Mouse (Mus musculus) kidney, adult 11 months (tissue): ENCODE measurements around the gene Olfml2a.
A peak's percentile ranks its signal among the peaks of the same experiment; 100 is the strongest.

Experiments
- DNase-seq: peaks from one replicate; pipeline ENCODE4 v3.0.0; 2022

Olfml2a gene

DNA sequence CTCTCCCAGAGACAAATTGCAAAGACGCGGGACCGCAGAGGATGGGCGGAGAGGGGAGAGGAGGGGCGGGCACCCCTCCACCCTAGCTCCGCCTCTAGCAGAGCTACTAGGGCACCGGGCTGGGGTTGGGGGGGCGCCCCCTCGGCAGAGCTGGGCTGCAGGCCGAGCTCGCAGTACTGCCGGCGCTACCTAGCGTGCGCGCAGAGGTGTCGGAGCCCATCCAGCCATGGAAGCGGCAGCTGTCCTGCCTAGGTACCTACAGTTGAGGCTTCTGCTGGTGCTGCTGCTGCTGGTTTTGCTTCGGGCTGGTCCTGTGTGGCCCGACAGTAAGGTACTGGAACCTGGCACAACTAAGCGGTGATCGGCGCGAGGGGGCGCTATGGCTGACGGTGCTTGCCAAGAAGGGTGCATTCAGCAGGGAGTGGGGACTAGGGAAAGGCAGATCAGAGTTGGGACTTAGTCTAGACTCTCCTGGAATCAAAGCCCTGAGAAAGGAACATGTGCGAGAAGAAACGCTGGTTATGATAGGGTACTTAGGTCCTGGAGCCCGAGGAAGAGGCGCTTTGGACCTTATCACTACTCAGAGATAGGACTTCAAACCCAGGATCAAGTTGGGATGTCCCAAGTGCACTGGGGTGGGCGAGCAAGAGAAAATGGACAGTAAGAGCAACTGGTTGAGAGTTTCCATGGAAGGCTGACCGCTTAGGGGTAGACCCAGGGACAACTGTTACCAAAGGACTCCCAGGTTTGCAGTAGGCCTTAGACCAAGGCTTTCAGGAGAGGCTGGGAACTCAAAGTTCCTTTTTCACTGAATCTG is at the start of gene Olfml2a:
Gene Olfml2a (plus strand): TSS at position 128 of the 817 bp plus-strand sequence.
- peak; percentile 65 for DNase-seq

DNA sequence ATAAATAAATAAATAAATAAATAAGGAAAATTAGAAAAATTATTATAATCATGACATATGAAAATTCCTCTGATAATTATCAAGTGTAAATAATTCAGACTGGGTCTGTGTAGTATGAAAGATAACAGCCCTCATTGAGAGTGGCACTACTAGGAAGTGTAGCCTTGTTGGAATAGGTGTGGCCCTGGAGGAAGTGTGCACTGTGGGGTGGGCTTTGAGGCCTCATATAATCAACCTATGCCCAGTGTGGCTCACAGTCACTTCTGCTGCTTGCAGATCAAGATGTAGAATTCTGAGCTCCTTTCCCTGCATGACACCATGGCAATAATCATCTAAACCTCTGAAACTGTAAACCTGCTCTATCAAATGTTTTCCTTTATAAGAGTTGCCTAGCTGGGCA is 28.9 kb upstream of the Olfml2a start:
- no peak for DNase-seq

DNA sequence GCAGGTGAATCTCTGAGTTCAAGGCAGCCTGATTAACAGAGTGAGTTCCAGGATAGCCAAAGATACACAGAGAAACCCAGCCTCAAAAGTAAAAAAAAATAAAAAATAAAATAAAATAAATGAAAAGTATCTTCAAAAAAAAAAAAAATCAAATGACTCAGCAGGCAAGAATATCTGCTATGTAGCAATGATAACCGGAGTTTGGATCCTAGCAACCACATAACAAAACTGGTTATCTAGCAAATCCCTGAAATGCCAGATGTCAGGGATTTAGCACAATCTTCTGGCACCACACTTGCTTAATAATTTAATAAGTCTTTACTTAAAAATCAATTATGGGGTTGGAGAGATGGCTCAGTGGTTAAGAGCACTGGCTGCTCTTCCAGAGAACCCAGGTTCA is 27.5 kb upstream of the Olfml2a start:
- no peak for DNase-seq

DNA sequence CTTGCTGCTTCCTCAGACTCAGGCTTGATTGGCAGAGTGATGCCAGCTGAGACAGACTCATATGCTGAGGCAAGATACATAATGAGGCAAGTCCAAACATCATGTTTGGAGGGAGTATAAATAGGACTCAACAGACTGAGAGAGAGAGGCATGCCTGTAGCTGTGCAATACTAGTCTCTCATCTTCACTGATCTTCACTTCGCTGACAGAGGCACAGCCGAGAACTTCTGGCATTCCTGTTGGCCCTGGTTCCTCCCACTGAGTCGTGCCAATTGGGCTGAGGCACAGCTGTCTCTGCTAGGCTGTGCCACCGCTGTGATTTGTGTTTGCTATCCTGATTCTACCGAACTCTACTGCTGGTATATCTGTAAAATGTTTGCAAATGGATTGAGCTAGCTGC is 25.7 kb upstream of the Olfml2a start:
- no peak for DNase-seq

DNA sequence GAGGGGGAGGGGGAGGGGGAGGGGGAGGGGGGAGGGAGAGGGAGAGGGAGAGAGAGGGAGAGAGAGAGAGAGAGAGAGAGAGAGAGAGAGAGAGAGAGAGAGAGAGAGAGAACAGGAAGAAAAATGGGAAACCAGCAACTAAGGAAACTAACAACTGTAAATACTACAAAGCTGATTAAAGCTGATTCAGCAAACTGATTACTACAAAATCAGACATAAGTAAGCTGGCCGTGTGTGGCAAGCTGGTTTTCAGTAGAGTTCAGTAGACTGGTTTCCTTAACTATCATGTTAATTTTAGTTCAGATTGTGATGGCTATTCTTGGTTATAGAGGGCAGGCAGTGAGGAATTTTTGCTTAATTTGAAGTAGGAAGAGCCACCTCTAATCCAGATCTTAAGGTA is 23.2 kb upstream of the Olfml2a start:
- no peak for DNase-seq

DNA sequence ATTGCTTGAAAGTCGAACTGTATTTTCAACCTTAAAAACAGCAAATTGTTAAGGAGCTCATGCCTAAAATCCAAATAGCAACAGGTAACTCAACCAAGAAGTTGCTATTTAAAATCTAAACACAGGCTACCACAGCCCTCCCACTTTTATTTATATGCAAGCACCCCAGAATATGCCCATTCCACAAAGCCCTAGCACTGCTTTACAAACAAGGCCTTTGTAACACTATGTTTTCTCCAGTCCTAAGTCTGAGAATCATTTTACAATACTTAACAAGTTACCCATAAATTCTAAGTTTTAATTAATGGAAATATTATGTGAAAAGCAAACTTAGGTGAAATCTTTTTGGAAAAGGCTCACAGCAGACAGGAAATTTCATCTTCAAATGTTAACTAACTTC is 17.3 kb upstream of the Olfml2a start:
- no peak for DNase-seq

DNA sequence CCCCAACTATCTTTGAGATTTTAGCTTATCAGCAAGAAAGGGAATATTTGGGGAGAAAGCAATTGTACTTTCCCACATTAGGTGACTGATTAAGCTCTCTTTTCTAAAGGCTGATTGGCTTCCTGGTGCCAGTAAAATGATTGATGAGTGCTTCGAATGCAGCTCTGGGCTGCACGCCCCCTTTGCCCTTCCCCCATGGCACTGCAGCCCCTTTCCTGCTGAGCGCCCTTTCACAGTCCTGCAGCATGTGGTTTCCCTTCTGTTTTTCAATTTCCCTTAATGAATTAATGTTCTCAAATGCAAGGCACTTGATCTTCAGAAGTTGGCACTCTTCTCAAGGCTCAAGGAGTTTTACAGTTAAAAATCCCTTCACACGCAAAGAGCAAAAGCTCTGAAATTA is 16.8 kb upstream of the Olfml2a start:
- DNase-seq = no peak

DNA sequence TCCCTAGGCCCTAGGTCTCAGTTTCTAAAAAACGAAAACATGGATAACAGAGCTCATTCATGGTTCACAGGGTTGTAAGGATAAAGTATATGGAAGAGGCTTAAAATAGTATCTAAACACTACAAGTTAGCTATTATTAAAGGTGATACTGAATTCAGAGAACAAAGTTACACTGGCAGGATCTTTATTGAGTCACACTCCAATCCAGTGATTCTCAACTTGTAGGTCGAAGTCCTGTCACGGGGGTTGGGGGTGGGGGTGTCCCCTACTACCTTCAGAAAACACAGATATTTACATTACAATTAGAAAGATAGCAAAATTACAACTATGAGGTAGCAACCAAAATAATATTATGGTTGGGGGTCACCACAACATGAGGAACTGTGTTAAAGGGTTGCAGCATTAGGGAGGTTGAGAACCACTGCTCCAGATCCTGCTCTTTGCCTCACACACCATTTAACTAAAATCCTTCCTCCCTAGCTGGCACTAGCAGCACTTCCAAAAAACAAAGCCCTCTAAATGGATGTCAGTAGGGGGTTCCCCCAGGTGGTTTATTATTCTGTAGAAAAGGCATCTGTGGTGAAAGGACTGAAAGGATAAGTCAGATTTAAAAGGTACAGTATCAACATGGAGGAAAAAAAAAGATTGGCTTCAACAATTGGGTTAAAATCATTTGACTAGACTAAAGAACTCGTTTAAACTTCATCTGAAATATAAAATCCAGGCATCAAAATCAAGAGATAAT is 14.7 kb upstream of the Olfml2a start:
- DNase-seq = no peak

DNA sequence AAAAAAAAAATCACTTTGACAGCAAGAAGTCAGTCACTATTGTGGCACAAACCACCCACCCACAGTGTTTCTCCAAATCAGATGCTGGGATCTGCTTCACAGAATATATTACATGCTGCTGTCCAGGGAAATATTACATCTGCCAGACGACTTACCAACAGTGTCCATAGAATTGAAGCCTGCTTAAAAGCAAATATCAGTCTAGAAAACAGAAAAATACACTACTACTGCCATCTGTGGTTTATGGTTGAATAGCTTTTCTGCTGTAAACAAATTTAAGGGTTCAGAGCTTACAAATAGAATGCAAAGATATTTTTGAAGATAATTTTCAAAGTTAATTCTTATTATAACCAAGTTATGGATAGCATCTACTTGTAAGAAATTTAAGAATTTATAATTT is 10.4 kb upstream of the Olfml2a start:
- no peak for DNase-seq

DNA sequence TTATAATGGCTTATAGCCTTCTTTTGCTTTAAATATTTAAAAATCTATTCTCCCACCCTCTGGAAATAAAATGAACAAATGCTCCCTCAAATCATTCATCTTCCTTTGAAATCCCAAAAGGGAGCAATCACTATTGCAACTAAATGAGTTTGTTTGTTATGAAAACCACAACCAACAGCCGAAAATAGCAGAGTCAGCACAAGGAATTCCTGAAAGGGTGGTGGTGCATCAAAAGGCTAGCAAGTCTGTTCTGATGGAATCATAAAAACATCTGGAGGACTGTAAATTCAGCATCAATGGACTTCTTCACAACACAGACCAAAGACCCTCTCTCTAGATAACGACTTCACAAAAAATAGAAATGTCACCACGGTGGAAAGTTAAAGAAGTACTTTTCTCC is 8.3 kb upstream of the Olfml2a start:
- DNase-seq = no peak

DNA sequence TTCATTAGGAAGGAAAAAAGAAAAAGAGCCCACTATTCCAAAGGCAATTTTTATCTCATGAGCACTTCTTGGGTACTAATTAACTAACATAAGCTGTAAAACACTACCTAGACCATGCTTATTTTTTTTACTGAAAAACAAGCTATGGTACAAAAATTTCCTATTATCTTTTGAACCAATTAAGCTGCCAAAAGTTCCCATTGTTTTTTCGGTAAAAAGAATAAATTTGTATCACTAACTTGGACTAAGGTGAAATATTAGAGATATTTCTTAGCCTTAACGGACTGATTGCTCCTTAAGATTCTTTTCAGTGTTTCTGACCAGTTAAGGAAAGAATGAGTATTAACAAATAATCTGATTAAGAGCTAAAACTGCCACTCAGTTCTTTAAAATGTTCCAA is 7.9 kb upstream of the Olfml2a start:
- no peak for DNase-seq

DNA sequence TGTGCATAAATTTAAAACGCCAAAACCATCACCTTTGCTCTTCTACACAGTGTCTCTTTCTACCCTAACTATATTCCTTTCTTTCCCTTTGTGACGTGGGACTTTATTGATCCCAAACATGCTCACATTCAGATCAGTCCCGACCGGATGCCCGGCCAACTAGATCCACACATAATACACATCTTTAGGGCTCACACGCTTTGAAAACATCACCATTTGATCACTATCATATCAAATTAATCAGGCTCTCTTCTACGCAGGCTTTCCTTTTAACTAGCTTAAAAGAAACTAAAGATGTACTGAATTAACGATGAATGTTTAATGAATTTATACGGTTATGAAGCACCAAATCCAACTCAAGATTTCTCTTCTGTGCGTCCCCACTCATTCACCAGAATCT is 7.2 kb upstream of the Olfml2a start:
- no peak for DNase-seq

DNA sequence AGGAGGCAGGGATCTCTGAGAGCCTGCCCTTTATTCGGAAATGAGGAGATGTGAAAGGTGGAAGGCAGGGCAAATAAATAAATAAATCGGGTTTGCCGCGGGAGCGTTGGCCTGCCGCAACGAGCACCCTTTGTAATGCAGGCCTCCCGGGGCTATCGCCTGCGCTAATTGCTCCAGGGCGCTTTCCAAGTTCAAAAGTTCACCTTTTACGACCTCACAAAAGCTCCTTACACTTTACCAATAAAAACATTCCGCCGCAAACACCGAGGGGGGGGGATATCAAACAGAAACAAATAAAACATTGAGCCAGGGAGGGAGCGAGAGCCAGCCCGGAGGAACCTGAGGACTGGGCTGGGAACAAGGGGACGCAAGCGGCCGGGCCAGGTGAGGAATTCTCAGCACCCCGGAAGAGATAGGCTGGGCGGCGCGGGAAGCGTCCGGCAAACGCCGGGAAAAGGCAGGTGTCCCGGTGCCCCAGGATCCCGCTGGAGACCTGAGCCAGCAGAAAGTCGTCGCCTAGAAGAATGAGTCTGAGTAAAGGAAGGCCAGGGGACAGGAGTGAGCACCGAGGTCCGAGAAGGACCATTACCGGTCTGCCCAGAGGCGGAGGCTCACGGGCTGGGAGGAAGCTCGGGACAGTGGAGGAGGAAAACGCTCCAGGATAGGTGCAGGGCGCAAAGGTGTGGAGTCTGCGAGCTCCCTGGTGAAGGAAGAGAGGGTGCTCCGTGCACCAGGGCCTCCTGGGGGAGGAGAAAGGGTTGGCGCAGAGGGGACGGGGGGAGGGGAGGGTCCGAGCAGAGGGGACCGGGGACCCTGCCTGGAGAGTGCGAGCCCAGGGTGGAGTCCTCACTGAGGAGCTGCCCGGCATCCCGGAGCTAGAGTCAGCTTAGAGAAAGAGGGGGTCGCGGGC is 6.4 kb upstream of the Olfml2a start:
- peak; percentile 45 for DNase-seq

DNA sequence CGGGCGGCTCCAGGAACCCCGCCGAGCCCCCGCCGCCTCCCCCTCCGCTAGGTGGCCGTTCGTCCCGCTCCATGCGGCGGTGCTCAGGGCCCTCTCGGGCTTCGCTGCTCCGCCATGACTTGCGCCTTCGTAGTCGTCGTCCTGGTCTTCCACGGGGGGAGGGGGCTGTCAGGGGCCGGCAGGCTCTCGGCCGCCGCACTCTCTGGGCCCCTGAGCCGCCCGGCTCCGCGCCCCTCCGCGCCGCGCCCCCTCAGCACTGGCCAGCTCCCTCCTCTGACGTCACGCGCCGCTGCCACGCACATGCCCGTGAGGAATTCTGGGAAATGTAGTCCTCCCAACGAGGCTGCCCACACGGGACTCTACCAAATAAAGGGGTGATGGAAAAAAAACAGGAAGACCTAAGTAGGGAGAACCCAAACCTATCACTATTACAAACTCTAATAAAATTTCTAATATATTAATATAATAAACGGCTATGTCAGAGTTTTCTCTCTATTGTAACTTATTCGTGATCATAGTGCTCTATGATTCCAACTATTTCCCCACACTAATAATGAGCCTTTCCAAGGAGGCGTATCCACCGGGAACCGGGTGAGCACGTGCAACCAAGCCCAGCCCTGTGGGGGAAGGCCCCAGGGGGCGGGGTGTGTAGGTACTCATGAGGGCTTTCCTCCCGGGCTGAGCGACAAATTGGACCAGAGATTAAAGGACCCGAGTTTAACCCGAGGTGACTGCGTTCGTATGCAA is 5.5 kb upstream of the Olfml2a start:
- peak; percentile 95 for DNase-seq

DNA sequence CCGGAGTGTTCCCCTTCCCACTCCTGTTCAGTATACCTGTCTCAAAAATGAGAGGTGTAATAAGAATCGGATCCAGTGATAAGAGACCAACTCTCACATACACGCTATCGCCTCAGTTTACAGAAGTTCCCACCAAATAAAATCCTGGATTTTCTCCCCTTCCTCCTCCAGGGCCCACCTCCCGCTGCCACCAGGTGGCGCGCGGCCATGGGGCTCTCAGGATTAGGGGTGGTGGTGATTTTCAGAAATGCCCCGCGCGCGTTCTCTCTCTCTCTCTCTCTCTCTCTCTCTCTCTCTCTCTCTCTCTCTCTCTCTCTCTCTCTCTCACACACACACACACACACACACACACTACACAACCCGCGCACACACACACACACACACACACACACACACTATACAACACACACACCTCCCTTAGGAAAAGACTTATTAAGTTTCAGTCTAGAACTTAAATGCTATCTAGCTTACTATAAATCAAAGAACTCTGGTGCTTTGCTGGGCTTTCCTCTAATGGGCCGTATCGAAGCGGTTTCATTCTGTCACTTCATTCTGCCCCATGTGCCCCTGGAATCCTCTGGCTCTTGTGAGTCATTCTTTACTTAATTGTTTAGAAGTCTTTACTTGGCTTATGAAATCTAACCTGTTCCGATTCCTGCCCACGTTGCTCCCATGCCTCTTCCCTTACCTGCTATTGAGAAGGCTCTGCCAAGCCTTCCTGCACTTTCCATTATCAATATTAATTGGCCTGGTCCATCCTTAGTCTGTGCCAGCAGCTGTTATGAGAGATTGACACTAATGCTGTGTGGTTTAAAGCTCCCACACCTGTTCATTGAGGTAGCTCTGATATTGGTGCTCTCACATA is 4.4 kb upstream of the Olfml2a start, which contains the start of gene Nr6a1:
Gene Nr6a1 (minus strand): TSS at position 574 of the 865 bp plus-strand sequence.
- peak; percentile 45 for DNase-seq

DNA sequence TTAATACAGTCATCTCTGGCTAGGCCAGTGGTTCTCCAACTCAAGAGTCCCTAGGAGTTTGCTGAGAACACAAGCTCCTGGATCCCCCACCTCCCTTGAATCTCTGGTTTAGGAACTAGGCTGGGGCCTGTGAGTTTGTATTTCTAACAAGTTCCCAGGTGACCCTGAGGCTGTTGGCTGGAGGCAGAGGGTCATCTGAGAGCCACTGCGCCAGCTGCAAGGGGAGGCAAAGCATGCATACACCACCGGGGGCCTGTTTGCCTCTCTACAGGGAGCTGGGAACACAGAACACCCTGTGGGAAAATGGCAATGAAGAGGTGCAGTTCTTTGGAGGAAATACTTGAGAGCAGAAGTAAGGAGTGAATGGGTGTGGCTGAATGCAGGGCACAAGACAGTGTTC is 1.5 kb upstream of the Olfml2a start:
- DNase-seq = no peak

DNA sequence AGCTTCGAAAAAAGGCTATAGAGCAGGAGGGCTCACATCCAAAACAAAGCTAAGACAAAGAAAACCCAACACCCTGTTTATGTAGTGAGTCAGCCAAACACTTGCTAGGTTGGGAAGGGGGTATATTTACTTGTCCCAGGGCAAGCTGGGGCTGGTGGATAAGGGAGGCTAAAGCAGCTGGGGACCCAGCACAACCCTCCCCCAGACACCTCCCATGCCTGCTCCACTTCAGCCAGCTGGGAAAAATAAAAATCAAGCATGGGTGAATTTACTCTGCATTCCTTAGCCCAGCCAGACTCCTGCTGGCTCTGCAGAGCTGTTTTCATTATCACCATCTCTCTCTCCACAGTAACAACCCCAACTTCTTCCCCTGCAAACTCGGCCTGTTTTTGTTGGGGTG is 2.2 kb downstream of the Olfml2a start:
- no peak for DNase-seq

DNA sequence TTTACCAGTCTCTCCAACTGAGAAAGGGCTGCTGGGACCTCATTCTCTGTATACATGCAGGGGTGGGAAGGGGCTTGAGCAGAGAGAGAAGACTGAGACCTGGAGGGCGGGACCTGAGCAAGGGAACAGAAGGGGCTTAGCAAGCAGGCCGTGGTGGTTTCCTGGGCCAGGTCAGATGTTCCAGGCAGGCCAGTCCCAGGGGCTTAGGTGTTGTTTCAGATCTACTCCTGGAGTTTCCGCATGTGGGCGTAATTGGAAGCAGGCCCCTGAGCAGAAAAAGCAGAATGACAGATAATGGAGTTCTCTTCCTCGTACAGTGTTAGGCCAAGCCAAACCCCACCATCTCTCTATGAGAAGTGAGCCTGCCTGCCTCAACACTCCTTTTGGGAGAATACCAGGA is 3.2 kb downstream of the Olfml2a start:
- no peak for DNase-seq

DNA sequence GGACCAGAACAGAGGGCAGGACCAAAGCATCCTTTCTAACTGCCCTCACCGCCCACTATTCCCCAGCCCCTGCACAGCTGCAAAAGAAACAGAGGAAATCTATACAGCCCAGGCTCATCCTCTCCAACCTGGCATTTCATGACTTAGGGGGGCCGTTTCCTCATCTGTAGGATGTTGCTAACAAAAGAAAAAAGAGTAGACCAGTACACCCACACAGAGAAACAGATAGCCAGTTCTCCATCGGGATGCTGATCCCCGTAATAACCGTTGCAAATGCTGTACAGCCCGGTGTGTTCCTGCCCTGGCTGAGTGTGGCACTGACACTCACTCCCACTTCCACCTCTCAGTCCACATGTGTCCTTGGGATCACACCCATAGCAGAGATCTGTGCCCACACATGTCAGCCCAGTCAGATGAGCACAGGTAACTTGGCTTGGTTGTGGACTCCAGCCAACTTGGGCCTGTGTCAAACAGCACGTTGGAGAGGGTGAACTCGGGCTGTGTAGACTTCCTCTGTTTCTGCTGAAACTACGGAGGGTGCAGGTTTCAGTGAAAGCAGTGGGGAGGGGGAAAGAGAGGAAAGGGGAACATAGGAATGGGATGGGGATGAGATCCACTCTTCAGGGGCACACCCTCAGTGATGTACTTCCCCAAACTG is 5.1 kb downstream of the Olfml2a start:
- DNase-seq = no peak

DNA sequence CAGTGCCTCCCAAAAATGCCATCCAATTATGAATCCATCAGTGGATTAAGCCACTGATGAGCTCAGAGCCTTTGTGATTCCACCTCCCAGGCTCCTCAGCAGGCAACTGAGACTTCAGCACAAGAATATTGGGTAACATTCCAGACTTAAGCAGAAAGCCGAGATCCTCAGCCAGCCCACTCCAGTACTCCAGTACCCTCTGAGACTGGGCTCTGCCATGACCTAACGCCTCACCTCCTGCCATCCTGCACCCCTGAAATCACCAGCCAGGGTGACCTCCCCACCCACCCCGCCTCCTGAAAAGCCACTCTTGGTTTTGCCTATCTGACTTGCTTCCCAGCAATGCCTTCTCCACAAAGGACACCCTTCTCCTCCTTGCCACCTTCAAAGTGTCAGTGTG is 5.6 kb downstream of the Olfml2a start:
- no peak for DNase-seq

DNA sequence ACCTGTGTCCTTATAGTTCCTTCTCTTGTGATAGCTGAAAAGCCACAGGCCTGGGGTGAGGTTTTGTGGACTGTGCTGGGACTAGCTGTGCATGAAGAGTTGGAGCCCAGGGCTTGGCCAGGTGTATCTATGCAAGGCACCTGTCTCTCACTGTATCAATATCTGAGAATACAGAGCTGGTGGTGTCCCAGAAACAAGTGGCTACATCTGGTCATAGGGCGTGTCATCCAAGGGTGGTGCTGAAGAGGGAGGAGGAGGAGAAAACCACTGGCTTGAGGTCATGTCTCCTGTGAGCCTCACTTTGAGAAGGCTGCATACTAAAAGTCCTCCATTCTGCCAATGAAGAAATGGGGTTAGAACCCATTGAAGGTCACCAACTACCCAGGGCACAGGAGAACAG is 6.2 kb downstream of the Olfml2a start:
- no peak for DNase-seq
